Mouse (Mus musculus) ovary, adult 2 months (tissue): ENCODE results near the gene Gm20929. TPM values are rescaled to one million over a fixed set of nuclear protein-coding genes. Genes with fewer than 3 reads are reported as not detected.

ENCODE experiments used
- polyA plus RNA-seq: library from polyadenylated mRNA; depleted of rRNA; stranded (reverse); fragments of >200 nt; gene quantifications from 2 replicates; pipeline ENCODE4 v1.2.3, GENCODE M21; 2012; rRNA removed

Gene Gm20929
- polyA plus RNA-seq = not detected in 2 replicates

DNA sequence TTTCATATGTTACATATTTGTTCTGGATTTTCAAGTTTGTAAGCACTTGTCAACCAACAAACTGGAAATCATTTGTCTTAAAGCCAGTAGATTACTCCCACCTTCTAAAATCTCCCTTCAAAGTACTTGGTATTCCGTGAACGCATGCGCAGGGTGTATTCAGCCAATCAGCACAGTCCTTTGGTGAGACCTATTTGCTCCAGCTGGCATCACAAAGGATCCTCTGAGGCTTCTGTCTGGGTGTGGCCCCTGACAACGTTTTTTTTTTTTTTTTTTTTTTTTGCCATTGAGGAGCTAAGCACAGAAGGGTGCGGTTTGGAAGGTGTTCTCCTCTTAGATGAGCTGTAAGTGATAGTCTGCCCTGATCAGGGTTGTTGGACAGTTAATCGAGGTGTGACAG, at the start of gene Gm20929:
Gm20929 (plus strand) TSS at position 301 of the 400 bp plus-strand sequence.

